Mouse (Mus musculus) urinary bladder, postnatal 36 days (tissue): ENCODE measurements at regions not wholly inside any gene's neighbourhood (a gene's known extent, or its start where the extent isn't known, plus 50 kb on each side); places are given as distances from the start of the nearest gene placed in this dataset.
A peak's percentile ranks its signal among the peaks of the same experiment; 100 is the strongest.
"Not testable (repeated sequence)": the region's sequence is repeated elsewhere in the genome, so short reads cannot be mapped to it uniquely, and the experiment has no call there.

Experiments used
- DNase-seq, 2 experiments: peaks; one replicate each; pipeline ENCODE4 v3.0.0; 2022; ENCODE audit warnings: low spot score in 2 of 2, mixed read lengths in 1 of 2

DNA sequence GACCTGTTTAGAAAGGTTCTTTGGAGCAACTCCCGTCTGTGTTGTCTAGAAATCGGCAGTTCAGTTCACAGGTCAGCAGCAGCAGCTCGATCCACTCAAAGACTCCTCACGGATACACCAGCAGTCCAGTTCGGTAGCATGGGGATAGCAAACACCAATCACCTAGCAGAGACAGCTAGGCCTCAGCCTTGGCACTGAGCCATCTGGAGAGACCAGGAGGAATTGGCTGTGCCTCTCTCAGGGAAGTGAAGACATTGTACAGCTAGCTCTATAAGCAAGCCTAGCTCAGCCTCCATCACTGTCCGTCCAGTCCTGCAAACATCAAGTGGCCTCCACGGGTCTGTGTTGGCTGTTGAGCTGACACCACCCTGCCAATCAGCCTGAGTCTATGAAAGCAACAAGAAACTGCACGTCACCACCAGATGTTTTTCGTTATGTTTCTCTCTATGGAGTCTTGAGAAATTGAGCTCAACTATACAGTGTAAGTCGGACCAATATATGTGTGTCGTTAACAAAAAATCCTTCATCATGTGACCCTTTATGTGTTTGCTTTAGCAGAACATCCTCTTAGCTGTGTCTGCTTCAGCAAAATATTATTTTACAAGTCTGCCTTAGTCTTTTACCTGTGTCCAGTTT, 209.3 kb downstream of the Plxna1 start:
- DNase-seq = no peak

DNA sequence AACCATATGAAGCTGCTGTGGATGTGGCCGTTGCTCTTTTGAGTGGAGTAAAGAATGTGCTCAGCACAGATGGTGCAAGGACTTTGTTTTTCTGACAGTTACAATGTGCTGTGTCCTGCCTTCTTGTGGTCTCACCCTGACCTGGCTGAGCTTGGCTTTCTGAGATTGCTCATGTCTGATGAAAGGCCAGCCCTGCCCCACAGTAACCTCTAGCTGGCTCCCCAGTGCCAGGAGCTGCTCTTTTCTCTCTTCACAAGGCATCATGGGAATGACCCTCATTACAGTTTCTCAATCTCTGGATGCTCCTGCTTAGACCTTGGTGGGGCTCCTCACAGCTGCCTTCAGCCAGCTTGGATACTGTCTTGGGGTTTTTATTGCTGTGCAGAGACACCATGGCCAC, 204.9 kb downstream of the Plxna1 start:
- DNase-seq = no peak

DNA sequence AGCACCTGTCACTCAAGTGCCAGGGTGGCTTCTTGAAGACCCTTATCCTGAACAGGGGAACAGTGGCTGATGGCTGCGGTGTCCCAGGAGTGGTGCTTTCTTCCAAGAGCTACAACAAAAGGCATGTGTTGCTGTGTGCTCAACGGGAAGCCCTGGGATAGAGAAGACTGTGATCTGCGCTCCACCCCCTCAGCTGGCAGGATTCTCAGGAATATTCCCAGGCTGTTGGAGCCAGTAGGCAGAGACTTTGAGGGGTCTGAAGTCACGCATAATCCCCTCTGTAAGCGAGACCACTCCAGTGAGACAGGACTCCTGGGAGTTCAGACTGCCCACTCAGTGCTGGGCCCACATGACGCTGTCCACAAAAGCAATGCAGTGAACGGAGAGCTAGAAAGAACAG, 202.4 kb downstream of the Plxna1 start:
- DNase-seq = no peak

DNA sequence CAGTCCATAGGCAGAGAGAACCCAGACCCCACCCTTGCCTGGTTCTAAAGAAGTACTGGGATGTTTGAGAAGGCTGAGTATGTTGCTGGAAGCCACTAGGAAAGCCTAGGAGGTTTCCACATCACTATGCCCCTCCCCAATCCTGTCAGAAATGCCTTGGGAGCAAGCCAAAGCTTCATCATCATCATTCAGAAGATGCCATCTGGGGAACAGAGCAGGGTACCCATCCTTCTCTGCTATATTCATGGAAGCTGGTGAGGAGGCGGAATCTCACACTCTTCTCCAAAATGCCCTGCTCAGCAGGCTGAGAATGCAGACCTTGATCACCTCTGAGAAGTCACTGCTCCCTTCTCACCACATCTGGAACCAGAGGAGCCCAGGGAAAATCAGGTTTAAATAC, 200.7 kb downstream of the Plxna1 start:
- DNase-seq = no peak

DNA sequence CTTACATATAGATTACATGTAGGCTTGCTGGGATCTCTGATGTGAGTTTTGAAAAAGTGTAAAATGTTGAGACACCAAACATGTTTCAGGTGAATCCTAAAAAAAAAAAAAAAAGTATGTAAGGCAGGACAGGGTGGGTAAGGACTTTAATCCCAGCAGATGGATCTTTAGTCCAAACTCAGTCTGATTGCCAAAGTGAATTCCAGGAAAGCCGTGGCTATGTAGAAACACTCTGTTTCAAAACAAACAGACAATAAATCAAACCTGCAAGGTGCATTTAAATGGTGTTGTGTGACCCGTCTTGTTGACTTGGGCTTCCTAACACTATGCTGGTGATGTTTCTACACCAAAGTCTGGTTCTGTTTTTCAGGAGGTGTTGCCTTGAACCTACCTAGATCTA, 192.9 kb downstream of the Plxna1 start:
- no peak for DNase-seq

DNA sequence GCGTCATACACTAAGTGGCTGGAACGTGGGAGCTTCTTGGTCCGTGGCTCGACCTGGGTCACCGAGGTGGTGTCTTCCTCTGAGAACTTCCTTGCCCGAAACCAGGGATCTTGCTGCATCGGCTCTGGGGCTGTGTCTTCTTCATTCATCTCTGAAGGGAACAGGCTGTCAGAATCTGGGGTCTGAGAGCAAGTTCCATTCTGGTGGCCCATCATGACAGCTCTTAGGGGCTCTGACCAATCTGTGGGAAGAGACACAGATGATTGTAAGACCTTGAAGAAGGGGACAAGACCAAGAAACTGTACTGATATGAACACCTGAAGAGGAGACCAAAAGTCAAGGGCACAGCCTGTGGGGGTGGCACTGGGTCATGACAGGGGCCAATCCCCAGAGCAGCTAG, 177.5 kb downstream of the Plxna1 start:
- DNase-seq = not testable (repeated sequence)

DNA sequence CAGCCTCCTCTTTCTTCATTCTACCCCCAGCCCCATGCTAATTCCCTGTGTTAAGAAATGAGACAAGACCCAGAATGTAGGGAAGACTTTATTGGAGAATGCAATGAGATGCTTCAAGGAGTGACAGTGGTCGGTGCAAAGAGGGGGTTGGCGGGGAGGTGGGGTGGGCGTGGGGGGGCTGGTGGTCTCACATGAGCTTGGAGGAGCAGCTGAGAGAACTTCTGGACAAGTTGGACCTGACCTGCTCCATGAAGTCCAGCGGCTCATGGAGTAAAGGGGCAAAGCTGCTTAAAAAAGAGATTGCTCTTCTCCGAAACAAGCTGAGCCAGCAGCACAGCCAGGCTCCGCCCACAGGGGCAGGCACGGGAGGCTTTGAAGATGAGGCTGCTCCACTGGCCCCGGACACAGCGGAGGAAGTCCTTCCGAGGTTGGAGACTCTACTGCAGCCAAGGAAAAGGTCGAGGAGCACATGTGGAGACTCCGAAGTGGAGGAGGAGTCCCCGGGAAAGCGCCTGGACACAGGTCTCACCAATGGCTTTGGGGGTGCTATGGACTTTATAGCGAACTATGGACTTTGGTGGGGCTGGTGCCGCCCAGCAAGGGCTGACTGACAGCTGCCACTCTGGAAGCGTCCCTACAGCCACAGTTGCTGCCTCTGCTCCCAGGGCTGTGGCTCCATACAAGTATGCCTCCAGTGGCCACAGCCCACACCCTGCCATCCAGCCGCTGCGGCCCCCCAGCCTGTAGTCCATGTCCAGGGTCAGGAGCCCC, 161.7 kb downstream of the Plxna1 start:
- DNase-seq = not testable (repeated sequence)

DNA sequence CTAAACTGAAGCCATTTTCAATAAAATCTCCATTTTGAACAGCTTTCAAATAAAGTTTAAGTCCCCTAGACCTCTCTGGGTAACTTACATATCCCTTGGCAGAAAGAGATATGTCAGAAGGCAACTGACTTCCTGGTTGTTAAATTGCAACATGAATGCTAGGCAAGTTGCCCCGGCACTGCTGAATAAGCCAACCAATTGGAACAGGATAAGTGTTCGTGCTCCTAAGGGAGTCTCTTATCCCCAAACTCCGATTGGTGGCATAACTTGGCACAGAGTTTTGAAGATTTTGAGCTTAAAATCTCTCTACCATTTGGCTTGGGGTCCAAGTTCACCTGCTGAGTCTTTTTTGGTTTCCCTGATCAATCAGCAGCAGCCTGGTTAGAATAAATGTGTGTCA, 147.4 kb downstream of the Plxna1 start:
- peak in 1 of 2 experiments; percentile 48 for DNase-seq

DNA sequence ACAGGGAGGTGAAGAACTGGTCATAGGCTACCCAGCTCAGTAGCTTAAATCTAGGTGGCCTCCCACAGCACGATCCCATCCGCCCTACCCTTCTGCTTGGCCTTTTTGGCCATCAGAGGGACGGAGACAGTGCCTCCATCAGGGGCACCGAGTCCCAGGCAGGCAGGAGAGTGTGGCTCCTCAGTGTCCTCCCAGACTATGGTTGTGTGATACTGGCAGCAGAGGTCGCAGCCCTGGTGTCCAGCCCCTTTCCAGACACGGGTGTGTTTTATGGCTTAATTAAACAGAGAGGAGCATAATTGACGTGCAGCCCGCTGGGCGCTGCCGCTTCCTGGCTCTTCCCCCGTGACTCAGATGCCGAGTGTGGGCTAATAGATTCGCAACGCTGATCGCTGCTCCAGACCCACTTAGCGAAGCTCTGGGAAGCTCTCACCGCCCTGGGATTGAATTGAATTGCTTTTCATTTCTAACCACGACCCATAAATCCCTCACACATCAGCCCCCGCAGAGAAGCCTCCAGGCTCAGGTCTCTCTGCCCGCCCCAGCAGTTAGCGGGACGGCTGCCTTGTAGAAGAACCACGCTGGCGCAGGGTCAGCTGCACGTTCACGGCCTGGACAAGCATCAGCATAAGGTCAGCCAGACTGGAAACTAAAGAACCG, 126.9 kb downstream of the Plxna1 start:
- no peak for DNase-seq

DNA sequence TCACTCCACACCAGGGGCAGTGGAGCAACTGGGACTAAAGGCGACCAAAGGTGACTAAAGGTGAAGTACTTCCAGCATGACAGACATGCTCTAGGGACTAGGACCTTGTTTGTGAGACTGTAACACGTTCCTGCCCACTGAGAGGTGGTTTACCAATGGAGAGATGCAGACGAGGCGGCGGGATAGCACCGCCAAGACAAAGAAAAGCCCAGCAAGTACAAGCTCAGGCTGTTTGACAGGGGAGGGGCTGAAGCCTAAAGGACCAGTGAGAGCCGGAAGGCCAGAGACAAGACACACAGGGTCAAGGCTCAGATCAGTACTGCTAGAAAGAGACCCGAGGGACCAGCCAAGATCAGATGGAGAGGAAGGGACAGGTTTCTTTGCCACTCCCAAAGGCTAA, 126.2 kb downstream of the Plxna1 start:
- no peak for DNase-seq

DNA sequence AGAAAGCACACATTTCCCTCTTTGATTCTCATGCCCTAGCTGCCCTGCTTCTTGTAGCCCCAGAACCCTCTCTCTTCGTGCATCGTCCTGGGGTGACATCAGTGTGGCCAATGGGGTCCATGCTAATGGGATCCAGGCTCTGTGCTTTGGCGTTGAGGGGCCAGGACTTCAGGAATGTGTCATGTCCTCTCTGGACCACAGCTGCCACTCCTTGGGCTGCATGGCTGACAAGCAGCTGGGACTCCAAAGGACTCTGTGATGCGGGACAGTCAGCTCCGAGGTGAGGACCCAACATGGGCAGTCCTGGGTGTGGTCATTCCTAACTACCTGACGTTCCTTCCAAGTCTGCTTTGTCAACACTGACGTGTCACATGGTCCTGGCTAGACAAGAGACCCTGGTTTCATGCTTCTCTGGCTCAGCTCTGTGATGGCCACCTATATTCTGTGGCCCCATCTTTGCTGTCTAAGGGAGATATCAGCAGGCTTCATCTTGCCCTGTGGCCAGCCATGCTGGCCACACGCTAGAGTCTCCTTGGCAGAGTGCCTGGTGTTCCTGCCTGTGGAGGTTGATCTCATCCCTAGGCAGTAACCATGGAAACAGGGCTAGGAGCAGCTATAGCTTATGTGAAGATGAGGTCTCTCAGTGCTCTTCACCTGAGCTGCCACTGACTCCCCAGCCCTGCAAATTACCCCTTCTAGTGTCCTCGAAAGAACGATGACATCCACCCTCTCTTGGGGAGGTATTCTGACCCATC, 125.4 kb downstream of the Plxna1 start:
- DNase-seq = no peak

DNA sequence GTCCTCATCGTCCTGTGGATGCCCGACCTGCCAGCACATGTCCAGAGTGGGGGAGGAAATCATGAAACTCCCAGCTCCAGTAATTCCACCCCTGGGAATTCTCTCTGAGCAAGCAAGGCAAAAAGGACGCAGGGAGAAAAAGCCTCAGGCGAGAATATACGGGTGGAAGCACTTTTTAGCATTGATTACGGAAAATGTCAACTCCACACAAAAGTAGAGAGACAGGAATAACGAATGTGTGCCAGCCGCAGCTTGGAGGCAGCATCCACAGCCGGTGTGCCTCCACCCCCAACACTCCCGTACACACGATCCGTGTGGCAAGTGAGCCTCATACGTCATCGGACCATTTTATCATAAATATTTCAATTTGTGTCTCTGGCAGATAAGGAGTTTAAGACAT, 123.5 kb downstream of the Plxna1 start:
- no peak for DNase-seq

DNA sequence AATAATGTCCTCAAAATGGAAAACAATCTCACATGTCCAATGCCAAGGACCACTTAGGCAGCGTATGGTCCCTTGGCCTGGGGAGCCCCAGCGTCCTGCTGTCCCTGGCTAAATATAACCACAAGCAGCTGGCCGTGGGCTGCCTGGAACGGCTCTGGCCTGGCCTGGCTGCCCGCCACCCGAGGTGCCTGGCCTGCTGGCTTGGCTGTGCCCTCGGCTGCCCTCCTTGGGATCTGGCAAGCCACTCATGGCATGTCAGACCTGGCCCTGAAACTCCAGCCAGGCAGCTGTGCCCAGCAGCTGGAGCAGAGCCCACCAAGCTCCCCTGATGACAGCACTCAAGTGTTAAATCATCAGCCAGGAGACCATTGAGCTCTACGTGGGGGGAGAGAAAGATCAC, 122.9 kb downstream of the Plxna1 start:
- peak in 1 of 2 experiments; percentile 61 for DNase-seq

DNA sequence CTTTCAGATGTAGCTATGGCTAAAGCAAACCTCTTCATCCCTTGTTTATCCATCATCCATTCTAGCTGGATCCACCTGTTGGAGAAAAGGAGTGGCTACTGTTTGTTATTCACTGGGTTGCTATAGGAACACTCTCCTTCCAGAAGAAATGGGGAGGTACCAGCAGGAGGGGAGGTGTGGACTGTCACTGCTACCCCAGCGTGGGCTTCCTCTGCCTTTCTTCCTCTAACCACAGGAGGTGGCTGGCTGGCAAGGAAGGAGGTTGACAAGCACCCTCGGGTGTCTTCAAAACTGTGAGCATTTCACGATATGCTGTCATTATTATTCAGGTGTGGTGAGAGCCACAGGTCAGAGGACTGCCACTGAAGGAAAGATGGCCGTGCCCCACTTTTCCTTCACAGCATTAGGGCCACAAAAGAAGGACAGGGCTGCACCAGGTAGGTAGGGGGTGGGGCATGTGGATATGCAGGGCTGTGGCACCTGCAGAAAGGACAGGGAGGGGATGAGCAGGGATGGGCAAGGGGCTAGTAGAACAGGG, 122.2 kb downstream of the Plxna1 start:
- no peak for DNase-seq

DNA sequence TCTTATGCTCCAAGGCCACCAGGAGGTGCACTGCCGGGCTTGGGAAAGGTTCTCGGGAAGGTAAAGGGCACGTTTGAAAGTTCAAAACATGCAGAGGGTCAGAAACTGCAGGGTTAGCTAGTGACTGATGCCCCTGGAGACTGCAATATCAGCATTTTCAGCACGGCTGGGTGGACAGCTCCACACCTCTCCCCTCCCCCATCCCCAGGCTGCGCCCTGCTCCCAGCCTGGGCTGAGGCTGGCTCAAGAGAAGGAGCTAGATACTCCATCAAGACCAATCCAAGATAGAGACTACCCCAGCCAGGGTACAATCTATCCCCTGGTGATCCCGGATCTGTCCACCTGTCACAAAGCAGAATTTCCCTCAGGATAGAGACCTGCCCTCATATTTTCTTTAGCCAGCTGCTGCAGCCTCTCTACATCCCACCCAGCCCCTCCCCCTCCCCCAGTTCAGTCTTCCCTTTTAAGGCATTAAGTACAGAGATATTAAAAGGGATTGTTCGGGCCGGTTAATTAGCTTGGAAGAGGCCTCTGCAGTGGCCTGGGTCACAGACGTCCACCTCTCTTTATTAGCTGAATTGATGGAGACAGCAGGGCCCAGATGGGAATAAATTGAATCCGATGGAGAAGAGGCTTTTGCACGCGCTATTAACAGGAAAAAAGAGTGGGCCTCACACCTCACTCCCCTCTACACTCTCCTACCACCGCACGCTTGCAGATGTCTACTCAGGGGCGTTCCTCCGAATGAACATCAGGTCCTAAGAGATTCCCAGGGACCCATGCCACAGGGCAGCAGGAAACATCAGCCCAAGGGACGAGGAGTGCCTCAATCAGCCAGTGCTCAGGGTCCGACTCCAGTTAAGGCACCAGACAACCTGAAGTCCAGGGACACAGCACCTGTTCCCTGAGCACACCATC, 119.8 kb downstream of the Plxna1 start:
- no peak for DNase-seq

DNA sequence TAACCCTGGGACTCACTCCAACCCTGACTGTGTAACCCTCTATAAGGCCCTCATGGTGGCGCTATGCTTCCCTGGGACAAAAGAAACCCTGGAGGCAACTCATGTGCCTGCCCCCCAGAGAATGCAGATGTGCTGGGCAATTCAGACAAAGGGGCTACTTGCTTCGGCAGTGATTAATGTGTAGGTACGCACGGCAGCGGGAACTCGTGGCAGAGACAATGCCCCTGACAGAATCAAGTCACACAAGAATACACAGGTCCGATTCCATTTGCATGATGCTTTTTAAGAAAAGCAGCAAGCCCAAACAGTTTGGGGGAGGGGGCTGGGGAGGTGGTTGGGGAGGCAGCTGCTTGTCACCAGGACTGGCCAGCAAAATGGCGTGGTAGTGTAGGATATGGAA, 116.9 kb downstream of the Plxna1 start:
- no peak for DNase-seq

DNA sequence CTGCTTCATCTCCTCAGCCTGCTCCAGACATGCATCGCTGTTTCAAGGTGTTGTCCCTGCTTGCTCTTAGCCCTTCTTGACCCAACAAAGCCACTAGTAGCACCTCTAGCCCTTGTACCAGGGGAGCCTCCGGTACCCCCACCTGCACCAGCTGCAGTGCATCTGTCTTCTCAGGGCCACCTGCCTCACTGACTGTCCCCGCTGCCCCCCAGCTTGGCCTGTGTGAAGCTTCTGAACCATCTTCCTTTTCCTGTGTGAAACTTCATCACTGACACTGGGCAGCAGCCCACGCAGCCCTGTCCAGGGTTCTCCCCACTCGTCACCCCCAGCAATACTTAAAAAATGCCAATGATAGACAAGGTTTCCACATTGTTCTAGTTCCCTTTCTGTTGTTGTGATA, 116.2 kb downstream of the Plxna1 start:
- DNase-seq = no peak

DNA sequence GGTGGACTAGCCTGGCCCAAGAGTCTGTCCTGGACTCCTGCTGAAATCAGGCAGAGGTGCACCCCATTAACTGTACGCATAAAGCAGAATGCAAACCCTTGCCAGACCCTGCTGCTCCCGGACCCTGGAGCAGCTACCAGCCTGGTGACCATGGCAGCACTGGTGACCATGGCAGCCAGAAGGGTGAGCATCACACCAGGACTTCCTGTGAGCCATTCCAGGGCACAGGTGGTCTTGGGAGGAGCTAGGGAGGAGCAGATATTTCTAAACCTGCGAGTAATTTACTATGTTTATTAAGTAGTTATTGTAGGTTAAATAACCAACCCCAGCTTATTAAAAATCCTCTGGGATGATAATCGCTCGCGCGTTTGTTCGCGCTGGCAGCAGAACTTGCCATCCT, 113.8 kb downstream of the Plxna1 start:
- DNase-seq = no peak

DNA sequence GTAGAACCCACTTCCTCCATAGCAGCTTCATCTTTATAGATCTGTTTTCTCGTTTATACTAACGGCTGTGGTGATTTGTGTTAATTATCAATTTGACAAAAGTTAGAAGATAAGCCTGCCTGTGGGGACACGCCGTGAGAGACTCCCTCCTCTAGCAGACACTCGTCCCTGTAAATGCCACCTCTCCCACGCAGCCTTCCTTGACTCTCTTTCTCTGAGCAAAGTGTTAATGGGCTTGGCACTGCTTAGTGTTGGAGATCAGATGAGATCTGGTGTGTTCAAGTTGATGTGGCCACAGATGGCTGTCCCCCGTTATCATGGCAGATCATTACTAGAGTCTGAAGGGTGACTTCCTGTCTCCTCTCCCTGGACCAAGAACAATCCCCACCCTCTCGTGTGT, 113.1 kb downstream of the Plxna1 start:
- no peak for DNase-seq

DNA sequence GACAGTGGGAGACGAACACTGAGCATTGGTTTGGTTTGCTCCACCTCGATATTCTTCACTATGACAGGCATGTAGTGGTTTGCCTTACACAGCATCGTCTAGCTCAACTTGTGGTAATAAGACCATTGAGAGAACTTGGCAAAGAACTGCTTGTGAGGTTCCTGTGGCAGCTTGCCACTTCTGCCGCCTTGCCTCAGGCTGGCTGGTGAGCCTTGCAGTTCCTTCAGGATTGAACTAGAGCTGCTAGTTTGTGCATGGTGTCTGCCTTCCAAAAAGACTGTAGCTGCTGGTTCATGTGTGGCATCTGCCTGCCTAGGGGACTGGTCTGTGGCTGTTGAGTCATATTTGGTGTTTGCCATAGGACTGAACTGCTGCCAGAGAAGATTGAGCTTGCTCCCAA, 110.8 kb downstream of the Plxna1 start:
- DNase-seq = no peak

DNA sequence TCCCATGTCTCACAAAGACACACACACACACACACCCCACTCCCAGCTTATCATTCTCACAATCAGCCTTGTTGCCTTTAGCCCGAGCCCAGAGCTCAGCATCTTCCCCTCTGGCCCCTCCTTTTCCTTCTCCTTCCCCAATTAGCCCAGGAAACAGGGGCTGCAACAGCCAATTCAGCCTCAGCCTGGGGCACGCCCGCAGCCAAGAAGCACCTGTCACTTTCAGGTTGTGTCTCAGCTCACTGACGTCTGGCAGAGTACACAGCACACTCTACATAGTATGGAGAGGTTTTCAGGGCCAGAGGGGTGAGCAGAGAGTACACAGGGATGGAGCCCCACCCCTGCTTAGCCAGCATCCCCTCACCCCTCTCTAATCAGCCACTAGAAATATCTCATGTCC, 106.4 kb downstream of the Plxna1 start:
- no peak for DNase-seq
